In the genomic region with DNA sequence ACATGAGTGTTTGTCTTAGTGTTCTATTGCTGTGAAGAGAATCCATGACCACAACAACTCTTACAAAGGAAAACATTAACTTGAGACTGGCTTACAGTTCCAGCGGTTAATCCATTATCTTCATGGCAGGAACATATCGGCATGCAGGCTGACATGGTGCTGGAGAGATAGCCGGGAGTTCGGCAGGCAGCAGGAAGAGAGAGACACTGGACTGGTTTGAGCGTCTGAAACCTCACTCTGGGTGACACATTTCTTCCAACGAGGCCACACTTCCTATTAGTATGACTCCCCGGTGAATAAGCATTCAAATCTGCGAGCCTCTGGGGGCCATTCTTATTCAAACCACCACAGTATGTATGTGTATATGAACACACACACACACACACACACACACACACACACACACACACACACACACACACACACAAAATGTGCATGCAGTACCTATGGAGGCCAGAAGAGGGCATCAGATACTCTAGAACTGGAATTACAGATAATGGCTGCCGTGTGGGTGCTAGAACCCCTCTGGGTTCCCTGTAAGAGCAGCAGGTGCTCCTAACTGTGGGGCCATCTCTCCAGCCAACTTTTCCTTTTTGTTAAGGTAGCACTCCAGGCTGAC, we compare ENCODE assay signal across 9 mouse cellular contexts. TPM values are rescaled to one million over a fixed set of nuclear protein-coding genes. Genes with fewer than 3 reads are reported as not detected.
DNase-seq lines count a peak whose midpoint lies in the region; ATAC-seq and TF ChIP-seq lines count a peak whose summit lies in the region.
"Had no signal": no experiment of that assay in that cellular context is flagged by ENCODE, and none has a peak within 500 bp of the region (broad histone marks: within the 10 kb centered on the region; RNA-seq: fewer than 3 reads in every experiment).

No protein-coding gene starts in this region.

- intact Hi-C loops in heart, adult 2 months (cut with DNase I) = no loop called here

- DNase-seq in heart, adult 2 months = no peak
- no peak for DNase-seq in heart, adult 11 months
- DNase-seq in ES-CJ7 (ENCODE audit: low read depth, low spot score) = peak; percentile 84
- DNase-seq in embryonic facial prominence, embryonic 11.5 days (ENCODE audit: low spot score) = peak; percentile 63
- DNase-seq in liver, embryonic 11.5 days (ENCODE audit: low spot score) = peak; percentile 50
- peak; percentile 49 for DNase-seq in retina, embryonic 14.5 days (ENCODE audit: low spot score)
- DNase-seq in right cerebral cortex, postnatal 4 days = no peak
- no peak for DNase-seq in ovary, adult 18-20 months (ENCODE audit: low spot score)

- TF ChIP-seq CTCF in heart, adult 2 months (IDR thresholded peaks at IDR 0.05) = peak; percentile 47

- no peak for TF ChIP-seq EP300 in heart, adult 2 months (IDR thresholded peaks at IDR 0.05; ENCODE audit: insufficient read depth, low read depth, low read length)

- H3K4me1 ChIP-seq in heart, adult 2 months (ENCODE audit: control insufficient read depth, insufficient read depth, low read length) = peaks cover 3% of the 10 kb centered on the region
- H3K4me1 ChIP-seq in embryonic facial prominence, embryonic 11.5 days (ENCODE audit: control insufficient read depth, insufficient read depth, low read length) = no peaks in the 10 kb centered on the region
- H3K4me1 ChIP-seq in liver, embryonic 11.5 days (replicated peaks; ENCODE audit: control insufficient read depth, insufficient read depth, low read length) = peaks cover 14% of the 10 kb centered on the region

- no peak for TF ChIP-seq POLR2A in heart, adult 2 months (IDR thresholded peaks at IDR 0.05; ENCODE audit: insufficient read depth, low read depth, low read length)

- no peaks in the 10 kb centered on the region for H3K36me3 ChIP-seq in heart, adult 2 months (ENCODE audit: control insufficient read depth, insufficient read depth, low read length)
- H3K36me3 ChIP-seq in embryonic facial prominence, embryonic 11.5 days (replicated peaks; ENCODE audit: control insufficient read depth, insufficient read depth, low read depth, low read length) = no peaks in the 10 kb centered on the region
- H3K36me3 ChIP-seq in liver, embryonic 11.5 days (ENCODE audit: control insufficient read depth, insufficient read depth, low read length) = no peaks in the 10 kb centered on the region
- H3K36me3 ChIP-seq: midbrain, embryonic 12.5 days had no signal

- WGBS in heart, adult 2 months = 11% methylated on average over 9 of the region's 9 CpGs
- 69% methylated on average over 9 of the region's 9 CpGs for WGBS in embryonic facial prominence, embryonic 11.5 days
- 23% methylated on average over 9 of the region's 9 CpGs for WGBS in liver, embryonic 11.5 days

- no peak overlapping the region for H3K4me3 ChIP-seq in heart, adult 2 months
- H3K4me3 ChIP-seq in embryonic facial prominence, embryonic 11.5 days (ENCODE audit: low read depth, low read length) = no peak overlapping the region
- peak overlapping the region; percentile 21; the same call in 1 of the 2 replicates for H3K4me3 ChIP-seq in liver, embryonic 11.5 days (ENCODE audit: low read depth, low read length)
- H3K4me3 ChIP-seq: midbrain, embryonic 12.5 days had no signal

- H3K79me2 ChIP-seq in heart, adult 2 months (replicated peaks; ENCODE audit: control insufficient read depth, insufficient read depth, low read length) = no peaks in the 10 kb centered on the region

- H3K9ac ChIP-seq in heart, adult 2 months (ENCODE audit: low read depth, low read length) = no peak overlapping the region
- no peak overlapping the region for H3K9ac ChIP-seq in embryonic facial prominence, embryonic 11.5 days (replicated peaks; ENCODE audit: low read length)
- peak overlapping the region; percentile 67; the same call in 1 of the 2 replicates for H3K9ac ChIP-seq in liver, embryonic 11.5 days (ENCODE audit: low read depth, low read length)

- H3K27me3 ChIP-seq in heart, adult 2 months (ENCODE audit: control insufficient read depth, insufficient read depth, low read length) = no peaks in the 10 kb centered on the region
- no peaks in the 10 kb centered on the region for H3K27me3 ChIP-seq in embryonic facial prominence, embryonic 11.5 days (ENCODE audit: control insufficient read depth, insufficient read depth, low read length)
- no peaks in the 10 kb centered on the region for H3K27me3 ChIP-seq in liver, embryonic 11.5 days (replicated peaks; ENCODE audit: control insufficient read depth, insufficient read depth, low read length)

- ATAC-seq in embryonic facial prominence, embryonic 11.5 days (replicated peaks; ENCODE audit: insufficient number of reproducible peaks, low FRiP score, low TSS enrichment, low read depth) = no peak
- ATAC-seq in liver, embryonic 11.5 days (replicated peaks; ENCODE audit: low FRiP score) = peak; percentile 78

- no peaks in the 10 kb centered on the region for H3K9me3 ChIP-seq in embryonic facial prominence, embryonic 11.5 days (replicated peaks; ENCODE audit: control insufficient read depth, low read length)
- H3K9me3 ChIP-seq in liver, embryonic 11.5 days (ENCODE audit: control insufficient read depth, low read length) = no peaks in the 10 kb centered on the region
- H3K9me3 ChIP-seq: midbrain, embryonic 12.5 days had no signal

- H3K27ac ChIP-seq in heart, adult 2 months = no peak overlapping the region; the same call in 1 of the 2 replicates
- H3K27ac ChIP-seq in embryonic facial prominence, embryonic 11.5 days (replicated peaks; ENCODE audit: low read depth, low read length) = no peak overlapping the region
- H3K27ac ChIP-seq in liver, embryonic 11.5 days (ENCODE audit: low read depth, low read length) = peak overlapping the region; percentile 98
- H3K27ac ChIP-seq: midbrain, embryonic 12.5 days had no signal

- H3K4me2 ChIP-seq in embryonic facial prominence, embryonic 11.5 days (ENCODE audit: low read depth, low read length) = no peak overlapping the region
- H3K4me2 ChIP-seq in liver, embryonic 11.5 days = peak overlapping the region; percentile 74

RNA-seq across cellular contexts. Expression of a gene that starts 6.4 kb away (rescaled TPM):
- total RNA-seq in heart, adult 2 months (2021) = 10 to 100 TPM in 1 of 2 experiments, 1 to 10 TPM in 1; 8.5 to 11.3 TPM
- 6.8 and 12.1 TPM in 2 replicates for polyA plus RNA-seq in heart, adult 2 months (2012; rRNA removed)
- 8.5 and 10.7 TPM in 2 replicates for polyA plus RNA-seq in embryonic facial prominence, embryonic 11.5 days (2014; fragmentation: Nextera tagmentation; extraction: Ambion mirVana)
- polyA plus RNA-seq in liver, embryonic 11.5 days (2014; fragmentation: Nextera tagmentation; extraction: Ambion mirVana) = 8.6 and 9.2 TPM in 2 replicates

RNA-seq across cellular contexts. Expression of a gene that starts 42.0 kb away (rescaled TPM):
- under 1 TPM in 1 of 2 experiments, not detected in 1; 0.21 TPM for total RNA-seq in heart, adult 2 months (2021)
- 0.62 TPM in 1 of 2 replicates, not detected in the other for polyA plus RNA-seq in heart, adult 2 months (2012; rRNA removed)
- polyA plus RNA-seq in embryonic facial prominence, embryonic 11.5 days (2014; fragmentation: Nextera tagmentation; extraction: Ambion mirVana) = 0.72 and 1.3 TPM in 2 replicates
- 0.86 TPM in 1 of 2 replicates, not detected in the other for polyA plus RNA-seq in liver, embryonic 11.5 days (2014; fragmentation: Nextera tagmentation; extraction: Ambion mirVana)

RNA-seq across cellular contexts. Expression of a gene that starts 54.6 kb away (rescaled TPM):
- total RNA-seq in heart, adult 2 months (2021) = not detected
- 0.12 and 0.25 TPM in 2 replicates for polyA plus RNA-seq in heart, adult 2 months (2012; rRNA removed)
- 0.08 and 0.32 TPM in 2 replicates for polyA plus RNA-seq in embryonic facial prominence, embryonic 11.5 days (2014; fragmentation: Nextera tagmentation; extraction: Ambion mirVana)
- polyA plus RNA-seq in liver, embryonic 11.5 days (2014; fragmentation: Nextera tagmentation; extraction: Ambion mirVana) = 0.15 and 0.47 TPM in 2 replicates

RNA-seq across cellular contexts. Expression of a gene that starts 54.8 kb away (rescaled TPM):
- 10 to 100 TPM; 35.0 to 41.5 TPM for total RNA-seq in heart, adult 2 months (2021)
- polyA plus RNA-seq in heart, adult 2 months (2012; rRNA removed) = 27.0 and 39.4 TPM in 2 replicates
- polyA plus RNA-seq in embryonic facial prominence, embryonic 11.5 days (2014; fragmentation: Nextera tagmentation; extraction: Ambion mirVana) = 2.6 and 3.0 TPM in 2 replicates
- 2.8 and 4.5 TPM in 2 replicates for polyA plus RNA-seq in liver, embryonic 11.5 days (2014; fragmentation: Nextera tagmentation; extraction: Ambion mirVana)

Comparison
In these comparisons a context has a peak if more than half of its experiments do, and no peak if none do; other contexts are left out.
1. DNase-seq: peak in ES-CJ7 (single experiment), embryonic facial prominence, embryonic 11.5 days (single experiment), liver, embryonic 11.5 days (single experiment) and retina, embryonic 14.5 days (single experiment); none in heart, adult 2 months (0 of 2), heart, adult 11 months (single experiment), right cerebral cortex, postnatal 4 days (single experiment) and ovary, adult 18-20 months (single experiment).